Mouse (Mus musculus) lung, postnatal 0 days (tissue): ENCODE measurements around the gene Mamstr. TPM values are rescaled to one million over a fixed set of nuclear protein-coding genes. Genes with fewer than 3 reads are reported as not detected.

ENCODE experiments used
- ATAC-seq: fragments of 200-750 bp; cut with Nextera tagmentation; 2 replicates; pipeline ENCODE4 v1.8.0; 2017; ENCODE audit warnings: moderate library complexity
- DNase-seq: peaks from one replicate; pipeline ENCODE4 v3.0.0-alpha.2; 2016; ENCODE audit warnings: low spot score
- H3K27ac ChIP-seq: fragments of 300-500 bp; sonication (generic); 2 replicates; pipeline ENCODE4 v1.5.1; 2014; ENCODE audit warnings: antibody characterized with exemption, mild to moderate bottlenecking, low read length, mixed read lengths
- H3K27me3 ChIP-seq: fragments of 300-500 bp; sonication (generic); replicated peaks from 2 replicates; pipeline ENCODE4 v1.6.1; 2014; ENCODE audit warnings: low read length, mixed read lengths; ENCODE audit not compliant: insufficient read depth
- H3K36me3 ChIP-seq: fragments of 300-500 bp; sonication (generic); 2 replicates; pipeline ENCODE4 v1.6.1; 2014; ENCODE audit warnings: low read length, mixed read lengths; ENCODE audit not compliant: insufficient read depth
- H3K4me1 ChIP-seq: fragments of 300-500 bp; sonication (generic); 2 replicates; pipeline ENCODE4 v1.6.1; 2014; ENCODE audit warnings: antibody characterized with exemption, low read depth, low read length, mixed read lengths; ENCODE audit not compliant: insufficient read depth
- H3K4me2 ChIP-seq: fragments of 300-500 bp; sonication (generic); replicated peaks from 2 replicates; pipeline ENCODE4 v1.6.1; 2014; ENCODE audit warnings: low read depth, mild to moderate bottlenecking, low read length, moderate library complexity, mixed read lengths
- H3K4me3 ChIP-seq: fragments of 300-500 bp; sonication (generic); 2 replicates; pipeline ENCODE4 v1.5.1; 2014; ENCODE audit warnings: low read depth, low read length
- H3K9ac ChIP-seq: fragments of 300-500 bp; sonication (generic); replicated peaks from 2 replicates; pipeline ENCODE4 v1.6.1; 2014; ENCODE audit warnings: low read depth, mild to moderate bottlenecking
- H3K9me3 ChIP-seq: fragments of 300-500 bp; sonication (generic); 2 replicates; pipeline ENCODE4 v1.6.1; 2016; ENCODE audit warnings: low read length, mixed read lengths
- CTCF ChIP-seq: IDR thresholded peaks from 2 replicates; pipeline ENCODE4 v1.5.1; 2016; ENCODE audit warnings: antibody characterized with exemption, mild to moderate bottlenecking
- EP300 ChIP-seq: IDR thresholded peaks from 2 replicates; pipeline ENCODE4 v1.6.1; 2016; ENCODE audit warnings: antibody characterized with exemption, mild to moderate bottlenecking, control low read depth
- WGBS: fragments of 180-500 bp; shearing (Covaris S2); extraction: QIAGEN DNeasy Blood & Tissue Kit; methylation state at CpG from one replicate; pipeline ENCODE4 v1.1.7; 2014; 5-methylcytosine and 5-hydroxymethylcytosine counted together
- polyA plus RNA-seq: library from polyadenylated mRNA; unstranded; fragments of >200 nt; fragmentation: Nextera tagmentation; extraction: Ambion mirVana; gene quantifications from 2 replicates; pipeline ENCODE4 v1.2.1, GENCODE M21; 2015

Gene Mamstr
- polyA plus RNA-seq, 1 experiment from 2014 or later: 4.0 TPM

GRCm38 (mm10) chr7:45668921-45669320 lies 29.1 kb downstream of the Mamstr start:
- no peaks in the 10 kb centered on the region for H3K36me3 ChIP-seq
- no peak overlapping the region for H3K9ac ChIP-seq
- DNase-seq (no peak), ATAC-seq (no peak)
- WGBS: 97% methylated on average over 9 of the region's 9 CpGs
- H3K9me3 ChIP-seq: no peaks in the 10 kb centered on the region
- no peak overlapping the region for H3K27ac ChIP-seq
- H3K4me3 ChIP-seq: no peak overlapping the region
- H3K4me2 ChIP-seq: no peak overlapping the region
- H3K27me3 ChIP-seq: no peaks in the 10 kb centered on the region
- TF ChIP-seq CTCF (peak; percentile 49), EP300 (no peak)
- peaks cover 3% of the 10 kb centered on the region; the same call in 1 of the 2 replicates for H3K4me1 ChIP-seq

GRCm38 (mm10) chr7:45677627-45678295 lies 38.0 kb downstream of the Mamstr start:
- no peak for ATAC-seq
- Histone ChIP-seq H3K4me2 (no peak overlapping the region), H3K4me3 (no peak overlapping the region), H3K9me3 (no peaks in the 10 kb centered on the region), H3K36me3 (no peaks in the 10 kb centered on the region), H3K27ac (no peak overlapping the region), H3K4me1 (peaks cover 11% of the 10 kb centered on the region; the same call in 1 of the 2 replicates), H3K9ac (no peak overlapping the region), H3K27me3 (no peaks in the 10 kb centered on the region)
- TF ChIP-seq CTCF: no peak
- no peak for TF ChIP-seq EP300
- no peak for DNase-seq
- 48% methylated on average over 7 of the region's 7 CpGs for WGBS

- WGBS: 94% methylated on average over 14 of the region's 14 CpGs
- no peaks in the 10 kb centered on the region for H3K36me3 ChIP-seq
- ATAC-seq: no peak
- DNase-seq: no peak
- no peak overlapping the region for H3K4me3 ChIP-seq
- H3K4me1 ChIP-seq: peaks cover 11% of the 10 kb centered on the region; the same call in 1 of the 2 replicates
- no peak overlapping the region for H3K27ac ChIP-seq
- no peaks in the 10 kb centered on the region for H3K27me3 ChIP-seq
- H3K9ac ChIP-seq: no peak overlapping the region
- H3K9me3 ChIP-seq: no peaks in the 10 kb centered on the region
- TF ChIP-seq EP300 (no peak), CTCF (no peak)
- no peak overlapping the region for H3K4me2 ChIP-seq
Measured at GRCm38 (mm10) chr7:45678513-45678912, 38.7 kb downstream of the Mamstr start.

GRCm38 (mm10) chr7:45679966-45680621 lies 40.3 kb downstream of the Mamstr start:
- peak overlapping the region; percentile 33 for H3K27ac ChIP-seq
- peaks cover 11% of the 10 kb centered on the region; the same call in 1 of the 2 replicates for H3K4me1 ChIP-seq
- no peak overlapping the region for H3K4me2 ChIP-seq
- no peaks in the 10 kb centered on the region for H3K9me3 ChIP-seq
- WGBS: 58% methylated on average over 14 of the region's 14 CpGs
- no peak overlapping the region for H3K9ac ChIP-seq
- peak; percentile 82 for ATAC-seq
- no peaks in the 10 kb centered on the region for H3K27me3 ChIP-seq
- TF ChIP-seq CTCF (no peak), EP300 (peak; percentile 85)
- no peaks in the 10 kb centered on the region for H3K36me3 ChIP-seq
- H3K4me3 ChIP-seq: no peak overlapping the region
- DNase-seq: peak; percentile 80

- no peak for TF ChIP-seq CTCF
- peak; percentile 13; the same call in 1 of the 2 replicates for TF ChIP-seq EP300
- Histone ChIP-seq H3K4me3 (no peak overlapping the region), H3K27ac (peak overlapping the region; percentile 89), H3K4me2 (no peak overlapping the region), H3K27me3 (no peaks in the 10 kb centered on the region), H3K4me1 (peaks cover 11% of the 10 kb centered on the region; the same call in 1 of the 2 replicates), H3K9ac (no peak overlapping the region), H3K36me3 (no peaks in the 10 kb centered on the region), H3K9me3 (no peaks in the 10 kb centered on the region)
- peak; percentile 76 for DNase-seq
- 48% methylated on average over 8 of the region's 8 CpGs for WGBS
- peak; percentile 43 for ATAC-seq
Measured at GRCm38 (mm10) chr7:45681046-45681736, 41.4 kb downstream of the Mamstr start.
